Mouse (Mus musculus): ENCODE measurements around the gene Nktr.

The Nktr gene

GRCm38 (mm10) chr9:121707801-121708200 is 11.2 kb upstream of the Nktr start:
- no peak for DNase-seq (ENCODE audit: low read depth, low spot score)

GRCm38 (mm10) chr9:121708506-121709486 is 10.2 kb upstream of the Nktr start:
- DNase-seq (ENCODE audit: low read depth, low spot score), result peak; percentile 22

DNA sequence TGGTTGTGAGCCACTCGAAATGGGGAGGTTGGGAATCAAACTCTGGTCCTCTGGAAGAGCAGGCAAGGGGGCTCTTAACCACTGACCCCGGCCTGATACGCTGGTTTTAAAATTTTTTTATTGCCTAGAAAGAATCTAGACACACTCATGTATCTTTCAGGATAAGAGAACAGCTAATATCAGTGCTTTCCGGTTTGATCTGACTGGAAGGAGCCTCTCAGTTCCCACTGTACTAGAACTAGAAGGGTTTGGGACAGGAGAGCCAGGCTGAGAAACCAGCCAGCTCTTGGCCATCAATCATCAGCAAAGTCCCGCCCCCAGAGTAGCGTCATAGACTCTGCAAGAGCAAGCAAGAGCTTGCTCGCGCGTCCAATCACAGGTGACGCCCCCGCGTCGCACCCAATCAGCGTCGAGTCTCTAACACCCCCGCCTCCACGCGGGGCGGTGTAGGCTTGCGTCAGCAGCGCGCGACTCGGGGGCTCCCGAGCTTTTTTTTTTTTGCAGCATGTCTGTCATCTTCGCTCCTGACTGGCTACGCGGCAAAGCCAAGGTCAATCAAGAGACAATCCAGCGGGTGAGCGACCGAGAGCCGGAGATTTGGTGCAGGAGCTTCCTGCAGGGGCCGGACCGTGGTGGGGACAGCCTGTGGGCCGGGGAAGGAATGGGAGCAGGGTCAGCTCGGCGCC is 8.9 kb upstream of the Nktr start, which contains the start of gene Ss18l2:
TSS of gene Ss18l2 (plus strand) at position 432 of the 686 bp plus-strand sequence.
- peak; percentile 99 for DNase-seq (ENCODE audit: low read depth, low spot score)

- peak; percentile 17 for DNase-seq (ENCODE audit: low read depth, low spot score)
These were observed 8.4 kb upstream of the Nktr start for GRCm38 (mm10) chr9:121710584-121710975.

GRCm38 (mm10) chr9:121717048-121717447 is 1.9 kb upstream of the Nktr start:
- DNase-seq (ENCODE audit: low read depth, low spot score), result no peak

DNA sequence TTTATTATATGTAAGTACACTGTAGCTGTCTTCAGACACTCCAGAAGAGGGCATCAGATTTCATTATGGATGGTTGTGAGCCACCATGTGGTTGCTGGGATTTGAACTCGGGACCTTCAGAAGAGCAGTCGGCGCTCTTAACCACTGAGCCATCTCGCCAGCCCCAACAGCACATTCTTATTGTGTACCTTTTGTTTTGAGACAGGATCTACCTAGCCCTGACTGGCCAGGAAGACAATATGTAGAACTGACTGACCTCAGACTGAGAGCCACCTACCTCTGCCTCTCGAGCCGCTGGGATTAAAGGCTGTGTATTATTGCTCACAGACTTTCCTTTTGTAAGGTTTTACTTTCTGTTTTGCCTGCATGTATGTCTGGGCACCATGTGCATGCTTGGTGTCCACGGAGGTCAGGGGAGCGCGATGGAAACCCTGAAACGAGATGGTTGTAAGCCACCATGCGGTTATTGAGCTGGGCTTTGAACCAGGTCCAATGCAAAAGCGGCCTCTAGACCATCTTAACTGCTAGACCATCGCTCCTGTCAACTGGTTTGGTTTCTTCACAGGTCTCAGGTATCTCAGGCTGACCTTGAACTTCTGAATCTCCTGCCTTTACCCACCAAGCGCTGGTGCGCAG is 781 bp upstream of the Nktr start:
- peak; percentile 25 for DNase-seq (ENCODE audit: low read depth, low spot score)

- DNase-seq (ENCODE audit: low read depth, low spot score), result peak; percentile 36
These were observed 670 bp downstream of the Nktr start for GRCm38 (mm10) chr9:121719347-121720331.

- no peak for DNase-seq (ENCODE audit: low read depth, low spot score)
These were observed 21.5 kb downstream of the Nktr start for GRCm38 (mm10) chr9:121740490-121740889.

GRCm38 (mm10) chr9:121741168-121741567 is 22.2 kb downstream of the Nktr start:
- DNase-seq (ENCODE audit: low read depth, low spot score), result no peak

DNA sequence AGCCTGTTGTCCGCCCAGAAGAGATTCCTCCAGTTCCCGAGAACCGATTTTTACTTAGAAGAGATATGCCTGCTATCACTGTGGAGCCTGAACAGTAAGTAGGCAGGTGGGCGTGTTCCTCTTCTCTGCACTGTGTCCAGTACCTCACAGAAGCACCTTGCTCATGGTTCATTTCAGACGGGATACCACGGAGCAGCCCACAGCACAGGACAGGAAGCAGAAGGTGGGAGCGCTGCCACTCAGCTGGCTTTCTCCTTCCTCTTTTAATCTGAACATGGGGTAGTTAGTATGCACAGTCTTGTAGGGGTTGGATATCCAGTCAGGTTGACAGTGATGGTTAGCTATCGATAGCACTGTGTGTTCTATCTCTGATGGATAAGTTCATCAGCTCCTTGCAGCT is 25.1 kb downstream of the Nktr start:
- DNase-seq (ENCODE audit: low read depth, low spot score), result no peak

GRCm38 (mm10) chr9:121752774-121753173 is 33.8 kb downstream of the Nktr start:
- no peak for DNase-seq (ENCODE audit: low read depth, low spot score)

DNA sequence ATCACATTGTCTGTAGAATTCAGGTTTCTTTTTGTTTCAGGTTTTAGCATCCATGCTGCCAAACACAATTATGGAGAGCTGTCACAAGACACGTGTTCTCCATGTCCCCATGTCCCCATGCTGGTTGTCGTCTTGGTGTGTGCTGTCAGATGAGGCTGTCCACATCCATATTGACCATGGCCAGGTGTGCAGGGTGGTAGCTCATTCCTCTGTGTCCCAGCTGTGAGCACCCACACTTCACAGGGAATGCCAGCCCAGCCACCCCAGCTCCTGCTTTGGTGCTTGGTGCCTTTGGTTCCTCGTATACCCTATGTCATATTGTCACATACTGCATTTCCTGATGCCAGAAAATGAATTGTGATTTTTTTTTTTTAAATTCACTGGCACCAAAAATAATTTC is 35.7 kb downstream of the Nktr start:
- DNase-seq (ENCODE audit: low read depth, low spot score), result no peak

DNA sequence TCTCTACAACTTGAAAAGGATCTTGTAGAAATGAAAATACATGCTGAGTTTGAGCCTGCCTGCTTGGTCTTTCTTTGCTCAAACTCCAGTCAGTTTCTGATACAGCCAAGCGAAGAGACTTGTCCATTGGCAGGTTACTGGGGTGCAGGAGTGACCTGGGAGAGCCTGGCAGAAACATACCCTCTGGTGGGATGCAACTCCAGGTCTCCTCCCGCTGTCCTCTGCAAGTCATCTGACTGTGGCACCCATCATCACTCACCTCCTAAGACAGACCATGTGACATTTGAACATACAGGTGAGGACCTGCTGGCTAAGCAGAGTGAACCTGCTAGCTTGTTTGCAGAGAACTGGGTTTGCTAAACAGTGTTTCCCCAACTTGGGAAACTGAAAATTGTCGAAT is 37.8 kb downstream of the Nktr start:
- DNase-seq (ENCODE audit: low read depth, low spot score), result no peak

- DNase-seq (ENCODE audit: low read depth, low spot score), result no peak
These were observed 38.5 kb downstream of the Nktr start for GRCm38 (mm10) chr9:121757432-121757831.

GRCm38 (mm10) chr9:121757835-121758814 is 39.2 kb downstream of the Nktr start:
- no peak for DNase-seq (ENCODE audit: low read depth, low spot score)

DNA sequence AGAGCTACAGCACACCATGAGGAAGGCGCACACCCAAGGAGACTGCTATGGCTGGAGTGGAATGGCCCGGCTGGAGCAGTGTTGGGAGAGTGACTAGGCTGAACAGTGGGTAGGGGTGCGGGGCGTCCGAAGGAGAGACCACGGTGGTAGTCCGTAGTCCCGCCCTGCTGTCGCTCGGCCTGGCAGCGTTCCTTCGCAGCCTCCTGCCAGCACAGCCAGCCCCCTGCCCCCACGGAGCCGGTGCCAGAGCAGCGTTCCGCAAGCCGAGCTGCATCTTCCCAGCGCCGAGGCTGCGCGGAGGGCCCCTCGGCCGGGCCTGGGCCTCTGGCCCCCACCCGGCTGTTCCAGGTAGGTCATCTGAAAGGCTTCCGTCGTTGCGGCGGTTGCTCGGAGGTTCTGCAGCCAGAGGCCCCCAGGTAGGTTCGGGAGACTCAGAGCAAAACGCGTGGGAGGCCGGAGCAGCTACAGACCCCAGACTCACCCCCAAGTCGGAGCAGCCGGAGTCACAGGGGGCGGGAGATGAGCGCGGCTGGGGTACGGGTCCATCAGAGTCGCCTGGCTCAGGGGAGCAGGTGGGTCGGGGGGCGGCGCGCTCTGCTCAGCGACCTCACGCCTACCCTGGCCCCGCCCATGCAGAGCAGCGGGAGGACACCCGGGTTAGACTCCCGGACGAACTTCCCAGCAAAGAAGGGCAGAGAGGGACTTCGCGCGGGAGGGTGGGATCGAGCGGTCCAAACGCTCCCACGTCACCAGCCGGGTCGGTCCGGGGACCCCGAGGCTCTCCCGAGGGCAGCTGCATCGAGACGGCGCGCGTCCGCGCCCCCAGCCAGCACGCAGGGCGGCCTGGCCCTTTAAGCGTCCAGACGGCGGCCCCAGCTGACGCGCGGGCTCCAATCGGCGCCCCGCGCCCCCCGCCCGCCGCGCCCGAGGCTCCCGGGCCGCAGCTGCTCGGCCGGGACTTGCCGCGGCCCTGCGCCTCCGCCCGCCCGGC is 40.4 kb downstream of the Nktr start, which contains the start of gene Zfp651:
TSS of gene Zfp651 (plus strand) at position 240 of the 991 bp plus-strand sequence.
- DNase-seq (ENCODE audit: low read depth, low spot score), result peak; percentile 60

GRCm38 (mm10) chr9:121760271-121761090 is 41.5 kb downstream of the Nktr start:
- peak; percentile 70 for DNase-seq (ENCODE audit: low read depth, low spot score)

Data from ES-CJ7 (cell line).